Mouse (Mus musculus) cerebellum, adult (tissue): ENCODE results near the gene Glce.

Experiments used
- ATAC-seq: cut with Nextera tagmentation; 2 replicates; pipeline ENCODE4 v1.9.2; 2017; ENCODE audit warnings: mild to moderate bottlenecking, moderate library complexity, mixed read lengths; ENCODE audit not compliant: insufficient number of reproducible peaks, low FRiP score, low TSS enrichment

Glce gene

DNA sequence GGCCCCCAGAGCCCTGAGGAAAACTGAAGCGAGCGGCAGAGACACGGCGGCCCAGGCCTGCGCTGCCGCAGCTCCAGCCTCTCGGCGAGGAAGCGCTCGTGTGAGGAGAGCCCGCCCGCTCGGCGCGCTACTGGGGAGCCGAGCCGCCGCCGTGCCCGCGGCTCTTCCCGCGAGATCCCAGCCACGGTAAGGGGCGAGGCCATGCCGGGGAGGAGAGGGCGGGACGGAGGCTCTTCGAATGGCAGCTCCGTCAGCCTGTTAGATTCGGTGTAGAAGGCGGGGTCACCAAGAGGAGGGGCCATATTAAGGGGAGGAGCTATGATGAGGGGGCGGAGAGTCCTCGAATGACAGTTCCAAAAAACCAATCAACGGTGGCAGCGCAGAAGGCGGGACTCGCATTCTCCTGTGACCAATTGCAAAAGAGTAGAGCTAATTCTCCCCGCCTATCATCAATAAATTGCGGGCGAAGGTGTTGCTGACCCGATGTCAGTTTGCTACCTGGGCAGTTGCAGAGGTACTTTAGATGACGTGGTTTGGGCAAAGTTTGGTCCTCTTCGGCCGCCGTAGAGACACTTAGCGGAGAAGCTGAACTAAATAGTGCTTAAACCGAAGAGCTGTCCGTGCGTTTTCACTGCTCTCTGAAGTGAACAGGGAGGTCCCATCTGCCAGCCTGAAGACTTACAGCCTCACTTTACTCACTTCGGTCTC, at the start of gene Glce:
Gene Glce (minus strand): TSS at position 148 of the 708 bp plus-strand sequence.
- ATAC-seq, result peak; percentile 99

DNA sequence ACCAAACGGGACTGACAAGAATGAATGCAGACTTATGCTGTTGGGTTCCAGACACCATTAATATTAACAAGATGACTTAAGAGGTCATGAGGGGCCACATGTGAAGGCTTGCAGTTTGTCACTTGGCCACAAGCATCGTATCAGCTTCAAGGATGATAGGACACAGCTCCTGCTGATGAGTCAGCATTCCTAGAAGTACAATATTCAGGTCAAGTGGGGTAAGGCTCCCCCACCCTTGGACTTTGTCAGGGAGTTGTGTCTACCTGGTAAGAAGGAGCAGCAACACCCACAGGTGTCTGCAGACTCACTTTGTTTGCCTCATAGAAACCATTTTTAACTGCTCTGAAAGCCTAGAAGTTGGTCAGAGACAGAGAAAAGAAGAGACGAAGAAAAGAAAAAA, 49.8 kb upstream of the Glce start:
- ATAC-seq, result no peak

DNA sequence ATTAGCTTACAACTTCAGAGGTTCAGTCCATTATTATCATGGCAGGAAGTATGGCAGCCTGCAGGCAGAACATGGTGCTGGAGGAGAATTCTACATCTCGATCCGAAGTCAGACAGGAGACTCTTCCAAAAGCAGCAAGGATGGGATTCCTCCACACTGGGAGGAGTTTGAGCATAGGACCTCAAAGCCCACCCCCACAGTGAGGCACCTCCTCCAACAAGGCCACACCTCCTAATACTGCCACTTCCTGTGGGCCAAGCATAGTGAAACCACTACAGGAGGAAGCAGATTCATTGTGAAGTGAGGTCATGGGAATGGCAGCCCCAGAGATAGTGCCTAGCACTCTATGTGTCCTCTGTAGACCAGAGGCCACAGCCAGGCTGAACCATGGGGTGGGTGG, 48.5 kb upstream of the Glce start:
- ATAC-seq, result no peak

DNA sequence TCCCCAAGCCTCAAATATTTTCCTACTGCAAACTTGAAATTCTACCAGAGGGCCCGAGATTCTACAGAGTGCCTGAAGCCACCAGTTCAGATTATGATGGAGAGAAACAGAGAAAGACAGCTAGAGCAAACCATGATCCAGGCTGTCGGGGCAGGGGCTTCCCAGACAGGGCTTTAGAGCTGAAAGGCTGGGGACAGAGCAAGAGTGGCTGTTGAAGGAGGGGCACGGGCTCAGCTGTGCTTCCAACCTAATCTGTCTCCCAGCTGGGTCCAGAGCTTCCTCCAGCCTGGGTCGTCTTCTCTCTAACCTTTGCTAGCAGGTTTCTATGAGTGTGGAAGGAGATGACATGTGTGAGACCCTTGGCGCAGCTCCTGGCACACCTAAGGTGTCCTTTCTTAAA, 44.2 kb upstream of the Glce start:
- ATAC-seq, result no peak

DNA sequence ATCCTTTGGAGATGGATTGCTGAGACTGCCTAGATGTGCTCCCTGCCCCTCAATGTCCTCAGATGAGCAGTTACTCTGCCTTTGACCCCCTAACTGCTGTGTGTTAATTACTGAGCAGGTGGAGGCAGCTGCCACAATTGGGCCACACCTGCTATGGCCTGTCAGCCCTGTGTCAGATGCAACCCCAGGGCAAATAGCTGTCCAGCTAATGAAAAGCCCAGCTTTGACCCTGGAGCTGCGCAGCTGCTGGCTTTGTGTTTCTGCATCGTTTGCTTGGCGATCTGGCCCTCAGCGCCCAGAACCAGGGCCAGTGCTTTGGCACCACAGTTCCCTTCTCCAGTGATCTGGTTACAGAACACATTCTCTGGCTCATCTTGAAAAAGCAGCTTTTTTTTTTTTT, 43.7 kb upstream of the Glce start:
- no peak for ATAC-seq

DNA sequence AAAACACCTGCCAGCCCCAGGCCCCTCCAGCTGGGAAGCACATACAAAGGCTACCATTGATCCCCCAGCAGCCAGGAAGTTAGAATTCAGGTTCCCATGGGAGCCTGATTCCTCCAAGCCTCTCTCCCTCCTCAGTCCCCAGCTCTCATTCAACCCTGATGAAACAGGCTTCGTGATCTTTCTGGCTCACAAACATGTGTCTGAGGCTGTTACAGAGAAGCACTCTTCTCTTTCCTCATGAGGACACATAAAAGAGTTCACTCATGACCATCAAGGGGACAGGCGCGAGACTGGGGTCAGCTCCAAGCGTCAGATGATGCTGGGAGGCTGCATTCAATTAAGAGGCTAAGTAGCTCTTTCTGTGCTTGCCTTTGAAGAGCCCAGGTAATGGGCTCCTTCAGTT, 40.4 kb upstream of the Glce start:
- no peak for ATAC-seq

DNA sequence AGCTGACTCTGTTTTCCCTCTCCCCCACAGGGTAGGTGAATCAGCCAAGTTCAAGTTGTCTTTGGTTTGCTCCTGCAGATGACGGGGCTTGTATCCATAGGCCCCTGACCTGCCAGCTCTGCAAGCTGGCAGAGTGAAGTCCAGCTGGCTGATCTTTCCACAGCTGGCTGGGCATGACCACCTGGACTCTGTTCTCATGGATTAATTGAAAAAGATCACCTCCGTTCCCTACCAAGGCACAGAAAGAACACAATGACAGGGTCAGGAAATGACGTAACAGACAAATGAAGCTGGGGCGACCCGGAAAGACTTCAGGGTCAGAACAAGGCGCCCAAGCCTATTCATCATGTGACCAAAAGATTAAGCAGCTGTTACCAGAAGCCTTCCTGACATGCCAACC, 38.3 kb upstream of the Glce start:
- ATAC-seq, result no peak

DNA sequence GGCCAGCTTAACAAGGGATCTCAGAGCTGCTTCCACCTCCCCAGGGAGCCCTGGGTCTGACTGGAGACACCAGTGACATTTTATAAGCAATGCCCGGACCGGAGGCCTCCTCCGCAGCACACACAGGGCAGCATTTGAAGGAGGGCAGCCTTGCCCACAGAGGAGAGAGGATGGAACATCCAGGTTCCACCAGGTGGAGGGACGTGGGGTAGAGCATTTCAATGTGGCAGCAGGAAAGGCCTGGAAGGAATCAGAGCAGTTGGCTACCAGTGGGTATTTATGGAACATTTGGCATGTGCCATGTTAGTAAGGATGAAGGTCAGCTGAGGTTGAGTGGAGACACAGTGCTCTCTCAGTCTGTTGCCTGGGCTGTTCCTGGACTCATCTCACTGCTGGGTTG, 36.3 kb upstream of the Glce start:
- ATAC-seq, result peak; percentile 81; the same call in 1 of the 2 replicates

DNA sequence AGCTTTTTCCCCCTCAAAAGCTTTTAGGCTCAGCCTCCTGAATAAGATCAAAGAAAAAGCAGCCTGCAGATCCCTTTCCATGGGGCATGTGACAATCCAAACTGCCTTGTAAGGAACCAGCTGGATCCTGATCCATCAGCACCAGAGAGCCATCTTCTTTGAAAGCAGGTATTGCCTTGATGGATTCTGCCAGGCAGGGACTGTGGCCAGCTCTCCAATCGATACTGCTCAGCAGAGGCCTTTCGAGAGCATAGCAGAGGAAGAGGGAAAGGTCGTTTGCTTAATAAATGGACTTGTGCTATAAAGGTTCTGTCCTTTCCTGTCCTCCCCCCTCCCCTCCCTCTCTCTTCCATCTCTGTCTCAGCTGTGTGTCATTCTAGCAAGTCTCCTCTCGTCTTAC, 33.4 kb upstream of the Glce start:
- no peak for ATAC-seq

DNA sequence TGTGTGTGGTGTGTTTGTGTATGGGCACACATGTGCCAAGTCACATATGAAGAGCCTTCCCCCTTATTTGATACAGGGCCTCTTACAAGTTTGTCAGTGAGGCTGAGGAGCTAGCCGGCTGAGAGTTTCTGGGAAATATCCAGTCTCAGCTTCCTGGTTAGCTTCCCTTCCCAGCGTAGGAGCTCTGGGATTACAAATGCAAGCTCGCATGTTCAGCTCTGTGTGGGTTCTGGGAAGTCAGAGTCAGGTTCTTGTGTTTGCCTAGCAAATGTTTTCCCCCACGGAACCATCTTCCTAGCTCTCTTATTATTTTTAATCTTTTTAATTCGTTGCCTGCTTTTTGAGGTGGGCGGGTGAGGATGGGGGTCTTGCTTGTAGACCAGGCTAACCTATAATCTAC, 32.9 kb upstream of the Glce start:
- no peak for ATAC-seq

DNA sequence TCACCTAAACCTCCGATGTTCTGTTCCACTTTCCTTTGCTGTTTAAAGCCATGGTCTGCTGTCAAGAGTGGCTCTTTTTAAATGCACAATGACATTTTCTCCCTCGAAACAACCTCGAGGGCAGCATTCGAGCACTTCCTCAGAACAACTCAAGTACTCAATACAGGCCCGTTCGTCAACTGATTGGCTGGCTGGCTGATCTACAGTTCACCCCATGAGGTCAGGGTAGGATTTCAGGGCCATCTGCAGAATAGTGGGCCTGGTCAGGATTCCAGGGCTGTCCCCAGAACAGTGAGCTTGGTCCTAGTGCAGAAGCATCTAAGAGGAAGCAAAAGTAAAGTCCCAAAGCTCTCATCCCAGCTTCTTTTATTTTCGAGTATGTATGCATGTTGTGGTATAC, 32.5 kb upstream of the Glce start:
- no peak for ATAC-seq

DNA sequence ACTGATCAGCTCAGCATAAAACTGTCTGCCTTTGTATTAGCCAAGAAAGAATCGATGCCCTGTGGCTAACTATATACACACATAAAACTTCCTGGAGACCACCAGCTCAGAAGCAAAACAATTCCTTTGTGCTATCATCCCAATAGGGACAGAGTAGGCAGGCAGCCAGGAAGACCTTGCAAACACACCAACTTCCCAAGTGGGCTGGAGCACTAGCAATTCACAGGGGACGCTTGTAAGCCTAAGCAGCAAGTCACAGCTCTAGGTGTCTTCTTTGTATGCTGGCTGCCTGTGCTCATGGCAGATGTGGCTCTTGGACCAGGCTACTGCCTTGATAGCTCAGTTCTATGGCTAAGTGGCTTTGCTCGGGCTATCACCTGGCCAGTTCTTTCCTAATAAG, 32.1 kb upstream of the Glce start:
- ATAC-seq, result no peak

DNA sequence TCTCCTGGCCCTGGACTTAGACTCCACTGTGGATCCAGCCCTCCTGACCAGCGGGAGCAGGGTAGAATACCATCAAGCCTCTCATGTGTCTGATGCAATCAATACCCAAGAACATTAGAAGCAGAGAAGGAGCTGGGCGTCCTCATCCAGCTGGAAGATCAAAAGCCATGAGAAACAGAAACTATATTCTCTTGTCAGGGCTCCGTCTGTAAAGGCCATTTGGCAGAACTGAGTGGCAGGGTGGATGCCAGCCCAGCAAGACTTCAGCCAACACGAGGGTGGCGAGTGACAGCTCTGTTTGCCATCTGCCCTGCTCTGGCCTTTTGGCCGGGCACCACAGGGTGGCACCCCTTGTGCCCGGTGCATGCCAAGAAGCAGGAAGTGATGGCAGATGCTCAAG, 30.8 kb upstream of the Glce start:
- ATAC-seq, result peak; percentile 93

DNA sequence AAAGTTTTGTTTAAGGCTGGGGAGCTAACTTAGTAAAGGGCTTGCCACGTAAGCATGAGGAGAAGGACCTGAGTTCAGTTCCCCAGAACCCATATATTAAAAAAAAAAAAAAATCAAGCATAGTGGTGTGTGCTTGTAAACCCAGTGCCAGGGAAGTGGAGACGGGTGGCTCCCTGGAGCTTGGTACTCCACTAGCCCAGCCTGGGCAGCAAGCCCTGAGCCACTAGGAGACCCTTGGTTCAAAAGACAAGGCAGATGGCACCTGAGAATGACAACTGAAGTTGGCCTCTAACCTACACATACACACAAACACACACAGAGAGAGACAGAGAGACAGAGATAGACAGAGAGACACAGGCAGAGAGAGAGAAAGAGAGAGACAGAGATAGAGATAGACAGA, 30.1 kb upstream of the Glce start:
- no peak for ATAC-seq

DNA sequence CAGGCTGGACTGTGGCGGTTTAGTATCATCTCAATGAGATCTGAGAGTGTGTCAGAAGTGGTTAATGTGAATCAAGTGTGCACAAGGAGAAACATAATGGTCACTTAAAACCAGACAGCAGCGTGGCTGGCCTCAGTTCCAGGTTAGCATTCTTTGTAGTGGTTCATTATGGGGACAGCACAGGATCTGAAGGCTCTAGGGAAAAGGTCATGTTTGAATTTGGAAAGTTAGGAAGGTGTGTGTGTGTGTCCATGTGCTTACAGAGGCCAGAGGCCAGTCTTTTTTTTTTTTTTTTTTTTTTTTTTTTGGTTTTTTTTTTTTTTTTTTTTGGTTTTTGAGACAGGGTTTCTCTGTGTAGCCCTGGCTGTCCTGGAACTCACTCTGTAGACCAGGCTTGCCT, 22.7 kb upstream of the Glce start:
- no peak for ATAC-seq

DNA sequence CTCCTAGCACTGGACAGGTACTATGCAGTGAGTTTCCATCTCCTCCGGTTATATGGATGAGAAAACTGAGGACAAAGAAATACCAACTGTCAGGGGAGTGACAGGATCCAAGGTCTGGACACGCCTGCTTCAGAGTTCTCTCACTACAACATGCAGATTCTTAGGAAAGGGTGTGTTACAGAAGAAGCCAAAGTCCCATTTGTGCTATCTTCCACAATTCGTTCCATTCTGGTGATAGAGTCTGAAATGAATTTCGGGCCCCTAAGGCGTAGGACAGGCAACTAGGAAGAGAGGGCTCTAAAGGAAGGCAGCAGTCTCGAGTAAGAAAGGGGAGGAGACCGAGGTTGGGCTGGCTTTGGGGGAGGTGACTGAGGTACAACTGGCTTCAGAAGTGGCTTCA, 21.0 kb upstream of the Glce start:
- ATAC-seq, result no peak

DNA sequence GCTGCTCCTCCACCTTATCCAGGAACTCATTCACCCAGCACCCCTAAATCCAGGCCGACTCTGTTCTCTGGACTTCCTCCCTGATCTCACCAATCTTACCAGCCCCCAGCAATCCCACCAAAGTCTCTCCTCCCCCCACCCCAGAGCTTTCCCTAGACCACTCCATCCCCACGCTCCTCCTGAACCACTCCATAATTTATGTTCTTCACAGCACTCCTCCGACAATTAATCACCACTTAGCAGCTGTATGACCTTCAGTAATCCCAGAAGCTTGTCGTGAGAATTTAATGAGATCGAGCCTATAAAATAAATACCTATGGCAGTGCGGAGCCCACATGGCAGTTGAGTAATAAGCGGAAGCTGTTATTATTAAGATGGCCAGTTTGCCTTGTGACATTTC, 16.6 kb upstream of the Glce start:
- no peak for ATAC-seq

DNA sequence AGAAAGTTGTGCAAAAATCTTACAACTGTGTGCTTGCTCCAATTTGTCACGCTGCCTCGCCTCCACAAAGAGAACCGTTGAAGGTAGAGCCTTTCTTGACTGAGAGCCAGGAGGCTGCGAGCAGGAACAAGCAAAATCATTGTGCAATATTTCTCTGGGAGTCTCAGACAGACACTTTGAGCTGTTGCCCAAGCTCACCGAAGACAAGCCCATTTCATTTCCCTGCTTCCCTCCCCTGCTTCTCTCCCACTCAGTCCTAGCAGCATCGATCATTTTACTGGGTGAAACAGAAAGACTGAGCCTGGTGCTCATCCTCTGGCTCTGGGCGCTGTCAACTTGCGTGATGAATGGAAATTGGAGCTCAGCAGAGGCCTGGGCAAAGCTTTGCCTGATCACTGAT, 14.8 kb upstream of the Glce start:
- ATAC-seq, result no peak

DNA sequence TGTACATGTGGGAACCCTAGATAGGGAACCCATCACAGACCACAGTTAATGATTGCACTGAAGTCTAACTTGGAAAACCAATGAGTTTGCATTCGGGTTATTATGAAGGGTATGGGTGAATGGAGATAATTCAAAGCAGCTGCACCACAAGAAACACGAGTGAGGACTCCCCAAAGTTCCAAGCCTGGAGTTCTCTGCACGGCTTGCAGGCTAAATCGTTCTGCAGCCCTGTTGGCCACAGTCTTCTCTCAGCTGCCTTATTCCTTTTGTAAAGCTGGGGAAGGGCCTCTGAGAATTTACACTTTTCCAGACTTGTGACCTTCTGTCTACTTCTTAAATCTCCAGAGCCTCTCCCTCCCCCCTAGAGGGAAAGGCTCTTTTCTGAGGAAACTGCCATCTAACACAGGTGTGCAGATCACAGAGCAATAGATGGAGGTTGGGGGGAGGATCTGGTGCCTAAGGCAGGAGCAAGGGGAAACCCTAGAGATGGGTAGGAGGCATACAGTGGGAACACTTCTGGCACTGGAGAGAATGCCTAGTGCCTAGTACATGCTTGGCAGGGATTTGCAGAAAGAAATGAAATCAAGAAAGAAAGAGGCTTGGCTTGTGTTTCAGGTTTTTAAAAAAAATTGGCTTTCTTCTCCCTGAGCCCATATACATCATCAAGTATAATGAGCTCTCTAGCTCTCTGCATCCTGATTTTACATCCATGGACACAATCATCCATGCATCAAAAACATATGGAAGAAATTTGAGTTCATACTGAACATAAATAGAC, 9.7 kb upstream of the Glce start:
- no peak for ATAC-seq

DNA sequence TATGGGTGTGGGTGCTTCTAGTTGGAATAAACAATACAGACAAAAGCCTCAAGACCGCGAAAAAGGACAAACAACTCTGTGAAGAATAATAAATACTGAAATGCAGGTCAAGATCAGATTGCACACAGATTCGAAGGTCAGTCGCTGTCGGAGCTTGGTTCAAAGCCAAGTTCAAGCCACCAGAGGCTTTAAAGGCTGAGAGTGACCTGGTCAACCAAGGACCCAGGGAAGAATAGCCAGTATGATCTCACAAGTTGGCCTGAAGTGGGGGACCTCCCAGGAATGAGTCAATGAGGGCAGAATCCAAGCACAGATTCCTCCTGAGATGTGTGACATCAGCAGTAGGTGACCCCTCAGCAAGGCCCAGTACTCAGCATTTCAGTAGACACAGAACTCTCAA, 8.3 kb upstream of the Glce start:
- ATAC-seq, result no peak

DNA sequence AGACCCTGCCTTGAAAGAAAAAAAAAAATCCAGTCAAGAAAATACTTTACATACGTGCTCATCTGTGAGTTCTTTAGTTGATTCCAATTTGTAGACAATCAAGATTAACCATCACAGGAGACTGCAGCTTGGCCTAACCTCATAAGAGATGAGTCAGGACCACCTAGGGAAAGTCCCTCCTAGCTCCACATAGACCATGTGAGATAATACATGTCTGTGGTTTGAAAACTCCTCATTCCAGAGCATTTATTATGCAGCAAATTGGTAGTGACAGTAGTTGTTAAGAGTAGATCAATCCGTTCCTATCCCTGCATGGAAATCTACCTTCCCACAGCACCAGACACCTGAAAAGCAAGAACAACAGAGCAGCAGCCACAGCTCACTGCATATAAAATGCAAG, 5.6 kb upstream of the Glce start:
- no peak for ATAC-seq

DNA sequence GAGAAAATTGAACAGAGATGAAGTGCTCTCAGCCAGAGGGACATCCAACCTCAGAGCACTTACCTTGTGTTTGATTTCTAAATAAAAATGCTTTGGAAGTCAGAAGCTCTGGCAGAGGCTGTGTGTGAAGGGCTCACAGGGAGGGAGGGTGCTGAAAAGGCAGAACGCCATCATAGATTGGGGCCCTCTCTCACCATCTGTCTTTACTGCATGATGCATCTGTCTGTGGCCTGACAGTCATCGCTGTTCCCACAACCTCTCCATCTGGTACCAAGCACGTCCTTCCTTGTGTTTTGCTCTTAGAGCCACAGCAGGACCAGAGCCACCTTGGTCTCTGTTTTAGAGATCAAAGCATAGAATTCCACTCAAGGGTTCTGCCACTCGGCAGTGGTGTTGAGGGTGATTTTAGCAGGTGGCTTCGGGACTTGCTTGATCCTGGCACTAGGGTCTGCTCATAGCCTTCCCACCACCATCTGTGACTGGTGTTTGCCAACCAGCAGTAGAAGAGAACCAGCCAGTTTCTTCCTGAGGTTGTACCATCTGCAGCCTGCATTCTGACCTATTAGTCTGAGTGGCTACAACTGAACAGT, 3.6 kb upstream of the Glce start:
- ATAC-seq, result no peak
